Mouse (Mus musculus) cerebellum, adult 2 months (tissue): ENCODE results near the gene Nfkbia.

ENCODE experiments used
- CTCF ChIP-seq: fragments of 200-500 bp; IDR thresholded peaks from 2 replicates; pipeline ENCODE4 v1.5.1; 2011; ENCODE audit warnings: low read depth, mild to moderate bottlenecking, control low read depth, low read length, moderate library complexity, borderline replicate concordance; ENCODE audit not compliant: insufficient read depth
- POLR2A ChIP-seq: fragments of 200-500 bp; IDR thresholded peaks from 2 replicates; pipeline ENCODE4 v1.6.1; 2011; ENCODE audit warnings: low read length, control low read depth, borderline replicate concordance; ENCODE audit not compliant: insufficient read depth

GRCm38 (mm10) chr12:55473250-55474208, 18.9 kb downstream of the Nfkbia start:
- TF ChIP-seq POLR2A (no peak), CTCF (no peak)
